Mouse (Mus musculus): Measurements from ENCODE around the gene Rnf7. TPM values are rescaled to one million over a fixed set of nuclear protein-coding genes. Genes with fewer than 3 reads are reported as not detected.
"Not testable (repeated sequence)": the region's sequence is repeated elsewhere in the genome, so short reads cannot be mapped to it uniquely, and the experiment has no call there.

Rnf7 gene
- polyA plus RNA-seq, 1 experiment from 2014 or later = 141 TPM

DNA sequence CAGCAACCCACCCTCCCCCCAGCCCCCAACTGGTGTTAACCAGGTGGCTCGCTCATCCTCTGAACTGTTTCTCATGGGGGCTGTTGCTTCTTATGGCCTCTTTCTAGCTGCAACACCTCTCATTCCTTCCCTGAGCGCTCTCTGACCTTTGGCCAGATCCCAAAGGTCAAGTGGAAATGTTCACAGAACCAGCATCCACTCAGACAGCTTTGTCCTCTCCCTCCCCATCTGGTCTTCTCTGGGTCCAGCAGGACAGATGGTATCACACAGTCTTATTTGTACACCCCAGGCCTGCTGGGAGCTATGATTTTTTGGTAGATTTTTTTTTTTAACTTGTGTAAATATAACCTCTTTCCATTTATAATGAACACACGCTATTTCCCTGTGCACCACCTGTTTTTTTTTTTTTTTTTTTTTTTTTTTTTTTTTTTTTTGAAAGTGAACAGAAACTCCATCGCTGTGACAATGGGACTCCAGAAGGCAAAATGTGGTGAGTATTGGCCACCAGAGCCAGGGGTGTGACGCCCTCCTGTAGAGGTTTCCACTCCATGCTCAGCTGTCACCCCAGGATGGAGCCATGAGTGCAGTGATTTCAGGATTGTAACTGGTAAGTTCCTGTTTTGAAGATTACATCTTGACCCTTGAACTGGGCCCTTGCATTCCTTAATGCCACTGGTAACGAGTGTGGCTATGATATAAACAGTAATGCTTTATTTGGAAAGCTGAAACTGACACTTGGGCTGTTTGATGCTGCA, 24.6 kb upstream of the Rnf7 start:
- Histone ChIP-seq H3K4me1 (replicated peaks; ENCODE audit: control insufficient read depth, insufficient read depth, low read length) (no peaks in the 10 kb centered on the region), H3K4me3 (ENCODE audit: low read depth, low read length) (no peak overlapping the region), H3K27me3 (replicated peaks; ENCODE audit: control insufficient read depth, insufficient read depth, low read length) (no peaks in the 10 kb centered on the region), H3K36me3 (ENCODE audit: control insufficient read depth, insufficient read depth) (no peaks in the 10 kb centered on the region), H3K9me3 (ENCODE audit: control insufficient read depth) (no peaks in the 10 kb centered on the region), H3K9ac (ENCODE audit: low read depth, low read length) (no peak overlapping the region), H3K4me2 (replicated peaks; ENCODE audit: low read depth) (no peak overlapping the region), H3K27ac (ENCODE audit: low read depth, low read length) (no peak overlapping the region)
- 55% methylated on average over 6 of the region's 6 CpGs for WGBS
- peak; percentile 36 for ATAC-seq
- TF ChIP-seq CTCF (IDR thresholded peaks at IDR 0.05; ENCODE audit: low read depth) = no peak

DNA sequence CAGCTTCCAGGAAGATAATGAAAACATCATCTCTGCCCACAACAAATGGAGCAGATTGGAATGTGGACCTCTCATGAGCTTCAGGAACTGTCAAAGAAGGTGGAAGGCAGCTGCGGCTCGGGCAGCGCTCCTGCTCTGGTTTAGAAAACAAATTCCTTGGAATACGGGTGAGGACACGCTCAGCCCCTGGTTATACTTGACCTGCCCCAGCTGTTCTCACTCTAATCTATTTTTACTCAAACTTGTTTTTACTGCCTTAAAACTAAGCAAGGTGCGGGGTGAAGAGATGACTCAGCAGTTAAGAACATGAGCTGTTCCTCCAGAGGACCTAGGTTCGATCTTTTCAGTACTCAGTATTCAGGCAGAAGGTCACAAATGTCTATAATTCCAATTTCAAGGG, 22.7 kb upstream of the Rnf7 start:
- Histone ChIP-seq H3K4me2 (replicated peaks; ENCODE audit: low read depth) (no peak overlapping the region), H3K27ac (ENCODE audit: low read depth, low read length) (no peak overlapping the region), H3K4me3 (ENCODE audit: low read depth, low read length) (no peak overlapping the region), H3K27me3 (replicated peaks; ENCODE audit: control insufficient read depth, insufficient read depth, low read length) (no peaks in the 10 kb centered on the region), H3K9me3 (ENCODE audit: control insufficient read depth) (no peaks in the 10 kb centered on the region), H3K9ac (ENCODE audit: low read depth, low read length) (no peak overlapping the region), H3K4me1 (replicated peaks; ENCODE audit: control insufficient read depth, insufficient read depth, low read length) (no peaks in the 10 kb centered on the region), H3K36me3 (ENCODE audit: control insufficient read depth, insufficient read depth) (no peaks in the 10 kb centered on the region)
- no peak for ATAC-seq
- WGBS = 49% methylated on average over 7 of the region's 7 CpGs
- no peak for TF ChIP-seq CTCF (IDR thresholded peaks at IDR 0.05; ENCODE audit: low read depth)

DNA sequence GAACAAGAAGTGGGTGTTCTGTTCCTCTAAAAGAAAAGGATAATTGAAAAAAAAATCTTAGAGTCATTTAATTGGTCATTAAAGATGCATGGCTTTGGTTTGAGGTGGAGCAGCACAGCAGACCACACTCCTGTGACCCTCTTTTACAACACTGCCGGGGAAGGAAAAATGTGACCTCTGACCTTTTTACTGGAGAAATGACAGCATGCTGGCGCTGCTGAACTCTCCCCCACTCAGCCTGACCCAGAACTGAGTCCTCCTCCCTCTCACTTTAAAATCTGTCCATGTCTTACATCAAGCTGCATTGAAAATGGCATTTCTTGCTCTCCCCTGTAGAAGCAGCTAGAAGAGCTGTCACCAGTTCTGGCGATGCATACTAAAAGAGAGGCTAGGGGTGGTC, 14.7 kb upstream of the Rnf7 start:
- WGBS = 26% methylated on average over 3 of the region's 3 CpGs
- Histone ChIP-seq H3K4me3 (ENCODE audit: low read depth, low read length) (no peak overlapping the region), H3K4me1 (replicated peaks; ENCODE audit: control insufficient read depth, insufficient read depth, low read length) (0 out of 2 replicates have a peak, but pooled peaks cover 3% of the 10 kb centered on the region), H3K27me3 (replicated peaks; ENCODE audit: control insufficient read depth, insufficient read depth, low read length) (no peaks in the 10 kb centered on the region), H3K9ac (ENCODE audit: low read depth, low read length) (no peak overlapping the region), H3K4me2 (replicated peaks; ENCODE audit: low read depth) (peak overlapping the region; percentile 48; the same call in 1 of the 2 replicates), H3K9me3 (ENCODE audit: control insufficient read depth) (no peaks in the 10 kb centered on the region), H3K27ac (ENCODE audit: low read depth, low read length) (no peak overlapping the region), H3K36me3 (ENCODE audit: control insufficient read depth, insufficient read depth) (no peaks in the 10 kb centered on the region)
- no peak for TF ChIP-seq CTCF (IDR thresholded peaks at IDR 0.05; ENCODE audit: low read depth)
- peak; percentile 25; the same call in 1 of the 2 replicates for ATAC-seq

DNA sequence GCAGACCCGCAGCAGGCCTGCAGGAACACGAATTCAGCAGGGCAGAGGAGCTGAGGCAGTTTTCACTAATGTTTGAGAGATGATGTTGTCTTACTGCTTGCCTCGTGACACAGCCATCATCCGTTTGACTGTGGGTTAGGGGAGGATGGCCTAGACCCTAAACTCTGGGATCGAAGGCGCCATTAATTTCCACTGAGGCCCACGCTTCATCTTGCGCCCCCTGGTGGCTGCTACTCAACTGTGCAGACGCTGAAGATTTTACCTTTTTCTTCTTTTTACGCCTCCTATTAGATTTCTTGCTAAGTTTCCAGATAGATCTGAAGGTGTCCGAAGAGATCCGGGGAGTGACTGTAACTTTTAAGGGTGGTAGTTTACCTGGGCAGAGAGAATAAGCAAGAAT, 13.3 kb upstream of the Rnf7 start:
- H3K27ac ChIP-seq (ENCODE audit: low read depth, low read length) = no peak overlapping the region
- H3K9ac ChIP-seq (ENCODE audit: low read depth, low read length) = no peak overlapping the region
- no peaks in the 10 kb centered on the region for H3K36me3 ChIP-seq (ENCODE audit: control insufficient read depth, insufficient read depth)
- no peak for ATAC-seq
- no peak overlapping the region for H3K4me2 ChIP-seq (replicated peaks; ENCODE audit: low read depth)
- TF ChIP-seq CTCF (IDR thresholded peaks at IDR 0.05; ENCODE audit: low read depth) = peak; percentile 84
- H3K4me1 ChIP-seq (replicated peaks; ENCODE audit: control insufficient read depth, insufficient read depth, low read length) = 0 out of 2 replicates have a peak, but pooled peaks cover 3% of the 10 kb centered on the region
- H3K9me3 ChIP-seq (ENCODE audit: control insufficient read depth) = no peaks in the 10 kb centered on the region
- no peaks in the 10 kb centered on the region for H3K27me3 ChIP-seq (replicated peaks; ENCODE audit: control insufficient read depth, insufficient read depth, low read length)
- WGBS = 43% methylated on average over 12 of the region's 12 CpGs
- H3K4me3 ChIP-seq (ENCODE audit: low read depth, low read length) = no peak overlapping the region

DNA sequence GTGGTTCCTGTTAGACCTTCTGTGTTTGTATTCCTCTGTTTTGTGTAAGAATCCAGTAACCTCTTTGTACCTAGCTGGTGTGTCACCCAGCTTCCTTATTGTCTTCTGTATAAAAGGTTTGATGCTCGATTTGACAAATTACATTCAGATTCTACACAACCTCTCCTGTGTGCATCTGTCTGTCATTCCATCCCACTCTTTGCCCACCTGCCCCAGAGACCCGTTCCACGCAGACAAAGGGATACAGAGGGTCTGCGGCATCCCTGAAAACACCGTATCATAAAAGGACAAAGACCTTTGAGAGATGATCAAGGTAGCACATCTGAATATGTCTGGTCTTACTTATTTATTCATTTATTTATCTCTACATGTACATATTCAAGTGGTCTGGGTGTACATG, 9.4 kb upstream of the Rnf7 start:
- 95% methylated on average over 5 of the region's 5 CpGs for WGBS
- not testable (repeated sequence) for H3K36me3 ChIP-seq (ENCODE audit: control insufficient read depth, insufficient read depth); H3K4me3 ChIP-seq (ENCODE audit: low read depth, low read length); H3K9ac ChIP-seq (ENCODE audit: low read depth, low read length); H3K27ac ChIP-seq (ENCODE audit: low read depth, low read length); ATAC-seq; H3K9me3 ChIP-seq (ENCODE audit: control insufficient read depth); H3K4me2 ChIP-seq (replicated peaks; ENCODE audit: low read depth); H3K27me3 ChIP-seq (replicated peaks; ENCODE audit: control insufficient read depth, insufficient read depth, low read length); H3K4me1 ChIP-seq (replicated peaks; ENCODE audit: control insufficient read depth, insufficient read depth, low read length)

DNA sequence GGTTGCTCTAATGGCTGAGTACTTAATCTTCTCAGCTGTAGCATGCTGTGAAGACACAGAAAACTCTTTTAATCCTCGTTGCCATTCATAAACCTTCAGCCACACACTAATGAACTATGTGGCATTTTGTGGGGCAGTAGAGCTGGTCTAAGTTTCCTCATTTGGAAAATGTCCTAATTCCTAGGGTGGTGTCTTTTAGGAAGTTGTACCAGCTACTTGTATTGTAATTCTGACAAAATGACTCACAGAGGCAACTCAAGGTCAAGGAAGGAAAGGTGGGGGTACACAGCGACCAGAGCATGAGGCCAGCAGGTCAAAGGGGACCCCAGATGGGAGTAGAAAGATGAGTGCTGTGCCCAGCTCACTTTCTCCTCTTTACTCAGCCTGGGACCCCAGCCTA, 5.2 kb upstream of the Rnf7 start:
- 60% methylated on average over 2 of the region's 2 CpGs for WGBS
- H3K9me3 ChIP-seq (ENCODE audit: control insufficient read depth) = no peaks in the 10 kb centered on the region
- H3K4me3 ChIP-seq (ENCODE audit: low read depth, low read length) = no peak overlapping the region
- H3K4me2 ChIP-seq (replicated peaks; ENCODE audit: low read depth) = no peak overlapping the region
- no peaks in the 10 kb centered on the region; the same call in 1 of the 2 replicates for H3K27me3 ChIP-seq (replicated peaks; ENCODE audit: control insufficient read depth, insufficient read depth, low read length)
- H3K27ac ChIP-seq (ENCODE audit: low read depth, low read length) = no peak overlapping the region
- no peak for ATAC-seq
- H3K4me1 ChIP-seq (replicated peaks; ENCODE audit: control insufficient read depth, insufficient read depth, low read length) = no peaks in the 10 kb centered on the region
- no peak for TF ChIP-seq CTCF (IDR thresholded peaks at IDR 0.05; ENCODE audit: low read depth)
- no peaks in the 10 kb centered on the region for H3K36me3 ChIP-seq (ENCODE audit: control insufficient read depth, insufficient read depth)
- no peak overlapping the region for H3K9ac ChIP-seq (ENCODE audit: low read depth, low read length)

All from intestine, postnatal 0 days (tissue).